Mouse (Mus musculus) activated CD4-positive, CD25-positive, alpha-beta regulatory T cell (primary cell): ENCODE results near the gene Olfr1537. TPM values are rescaled to one million over a fixed set of nuclear protein-coding genes. Genes with fewer than 3 reads are reported as not detected.

ENCODE experiments used
- polyA plus RNA-seq, 2 experiments: library from polyadenylated mRNA; unstranded; fragments of 100-300 nt; shearing (Covaris generic); gene quantifications; one replicate each; pipeline ENCODE4 v1.2.1; 2017

Gene Olfr1537
- polyA plus RNA-seq = not detected

DNA sequence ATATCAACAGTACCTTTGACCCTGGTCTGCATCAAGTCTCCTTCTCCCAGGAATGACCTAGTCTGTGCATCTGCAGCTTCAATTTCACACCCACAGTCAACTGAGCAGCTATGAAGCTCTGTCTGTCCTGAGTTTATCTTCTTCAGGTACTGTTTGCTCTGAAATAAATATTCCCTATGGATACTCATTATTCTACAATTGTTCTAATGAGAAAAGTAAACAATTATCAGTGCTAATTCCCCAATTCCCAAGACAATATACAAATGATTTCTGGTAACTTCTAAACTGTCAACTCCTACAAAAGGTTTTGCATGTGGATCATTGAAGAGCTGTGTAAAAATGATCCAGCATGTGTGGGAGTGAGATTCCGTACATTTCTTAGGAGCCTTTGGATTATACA lies at the start of gene Olfr1537:
Gene Olfr1537 (minus strand): TSS at position 101 of the 400 bp plus-strand sequence.

DNA sequence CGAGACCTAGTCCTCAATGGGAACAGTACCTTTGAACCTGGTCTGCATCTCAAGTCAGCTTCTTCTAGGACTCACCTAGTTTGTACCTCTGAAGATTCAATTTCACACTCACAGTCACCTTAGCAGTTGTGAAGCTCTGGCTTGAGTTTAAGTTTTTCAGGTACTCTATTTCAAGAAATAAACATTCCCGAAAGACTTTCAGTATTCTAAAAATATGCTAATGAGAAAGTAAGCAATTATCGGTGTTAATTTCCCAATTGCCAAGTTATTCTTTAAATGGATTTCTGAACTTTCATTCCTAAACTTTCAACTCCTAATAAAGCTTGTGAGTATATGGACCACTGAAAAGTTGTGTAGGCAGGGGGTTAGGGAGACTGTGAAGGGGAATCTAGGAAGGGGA lies 26.9 kb upstream of the Olfr1537 start, which contains the start of gene Olfr945:
Gene Olfr945 (minus strand): TSS at position 101 of the 400 bp plus-strand sequence.

DNA sequence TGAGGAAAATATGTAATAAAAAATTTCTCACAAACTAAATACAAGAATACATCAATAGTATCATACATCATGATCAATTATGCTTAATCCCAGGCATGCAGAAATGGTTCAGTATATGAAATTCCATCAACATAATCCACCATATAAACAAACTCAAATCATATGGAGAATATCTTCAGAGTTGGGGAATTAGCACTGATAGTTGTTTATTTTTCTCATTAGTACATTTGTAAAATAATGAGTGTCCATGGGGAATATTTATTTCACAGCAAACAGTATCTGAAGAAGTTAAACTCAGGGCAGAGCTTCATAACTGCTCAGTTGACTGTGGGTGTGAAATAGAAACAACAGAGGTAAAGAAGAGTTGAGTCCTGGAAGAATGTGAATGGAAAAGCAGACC lies 48.2 kb downstream of the Olfr1537 start, which contains the start of gene Olfr944:
Gene Olfr944 (plus strand): TSS at position 301 of the 400 bp plus-strand sequence.

Other genes with a start within 250 kb of the Olfr1537 start
- under 1 TPM in 1 of 2 experiments, not detected in 1; 0.31 TPM for gene Olfr146, start 226.6 kb downstream of the Olfr1537 start, polyA plus RNA-seq
- not detected for gene Olfr937, start 185.0 kb downstream of the Olfr1537 start, polyA plus RNA-seq
- not detected for gene Olfr938, start 171.1 kb downstream of the Olfr1537 start, polyA plus RNA-seq
- gene Olfr27, start 121.9 kb downstream of the Olfr1537 start, polyA plus RNA-seq = under 1 TPM in 1 of 2 experiments, not detected in 1; 0.37 TPM
- gene Olfr943, start 83.7 kb downstream of the Olfr1537 start, polyA plus RNA-seq = under 1 TPM in 1 of 2 experiments, not detected in 1; 0.09 TPM
- gene Olfr944, start 48.1 kb downstream of the Olfr1537 start, polyA plus RNA-seq = not detected
- gene Olfr945, start 26.8 kb upstream of the Olfr1537 start, polyA plus RNA-seq = not detected
- gene Olfr948, start 76.1 kb upstream of the Olfr1537 start, polyA plus RNA-seq = not detected
- gene Olfr951, start 137.4 kb upstream of the Olfr1537 start, polyA plus RNA-seq = not detected
- not detected for gene Olfr952, start 177.2 kb upstream of the Olfr1537 start, polyA plus RNA-seq
- gene Olfr954, start 206.7 kb upstream of the Olfr1537 start, polyA plus RNA-seq = not detected
- not detected for gene Olfr955, start 221.9 kb upstream of the Olfr1537 start, polyA plus RNA-seq
- not detected for gene Olfr44, start 244.0 kb upstream of the Olfr1537 start, polyA plus RNA-seq